ENCODE assay signal across 21 mouse cellular contexts in the genomic region with DNA sequence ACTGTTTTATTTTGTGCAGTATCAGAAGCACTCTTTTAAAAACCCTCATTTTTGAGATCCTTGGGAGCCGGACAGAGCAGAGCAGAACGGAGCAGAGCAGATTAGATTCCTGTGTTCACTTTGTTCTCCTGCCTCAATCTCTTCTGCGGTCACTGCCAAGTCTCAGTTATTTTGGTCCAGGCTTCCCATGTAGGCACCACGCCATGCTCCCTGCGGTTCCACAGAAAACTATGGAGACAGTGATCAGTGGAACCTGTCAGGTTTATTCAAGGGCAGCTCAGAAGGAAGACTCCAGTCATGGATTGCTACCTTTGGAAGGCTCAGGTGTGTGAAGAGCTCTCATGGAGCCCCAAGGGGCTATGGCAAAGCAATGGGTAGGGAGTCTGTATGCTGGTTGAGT.
DNase-seq lines count a peak whose midpoint lies in the region; ATAC-seq and TF ChIP-seq lines count a peak whose summit lies in the region.
"Had no signal": no experiment of that assay in that cellular context is flagged by ENCODE, and none has a peak within 500 bp of the region (broad histone marks: within the 10 kb centered on the region; RNA-seq: fewer than 3 reads in every experiment).

No protein-coding gene starts in this region.

- TF ChIP-seq CTCF in forebrain, postnatal 0 days (IDR thresholded peaks at IDR 0.05; ENCODE audit: low read depth): no peak

- H3K36me3 ChIP-seq in heart, embryonic 12.5 days: no peaks in the 10 kb centered on the region
- no peaks in the 10 kb centered on the region for H3K36me3 ChIP-seq in forebrain, postnatal 0 days (ENCODE audit: insufficient read depth)
- H3K36me3 ChIP-seq: embryonic facial prominence, embryonic 15.5 days; hindbrain, embryonic 12.5 days; lung, embryonic 15.5 days; neural tube, embryonic 12.5 days had no signal

- DNase-seq in heart, adult 11 months: peak; percentile 88
- DNase-seq in brain, adult 2 months (ENCODE audit: low read depth, low spot score): peak; percentile 31
- peak; percentile 28 for DNase-seq in cerebellum, adult 9-11 months
- peak; percentile 16 to 48 for DNase-seq in heart, postnatal 14 days
- DNase-seq in forebrain, postnatal 0 days: no peak
- DNase-seq: adrenal gland, postnatal 36 days; embryo, embryonic 11 days; gastrocnemius, postnatal 10 days; kidney, adult 9 months; kidney, postnatal 25 days; thymus, adult 18-20 months; thymus, postnatal 4 days had no signal

- no peak overlapping the region for H3K9ac ChIP-seq in heart, embryonic 12.5 days
- H3K9ac ChIP-seq in forebrain, postnatal 0 days: no peak overlapping the region
- H3K9ac ChIP-seq: embryonic facial prominence, embryonic 15.5 days; hindbrain, embryonic 12.5 days; liver, embryonic 14.5 days; lung, embryonic 15.5 days; neural tube, embryonic 12.5 days had no signal

- H3K4me1 ChIP-seq in heart, embryonic 12.5 days (replicated peaks): no peaks in the 10 kb centered on the region
- no peaks in the 10 kb centered on the region for H3K4me1 ChIP-seq in forebrain, postnatal 0 days (ENCODE audit: insufficient read depth)
- H3K4me1 ChIP-seq: embryonic facial prominence, embryonic 15.5 days; hindbrain, embryonic 12.5 days; lung, embryonic 15.5 days; neural tube, embryonic 12.5 days had no signal

- no peak overlapping the region for H3K27ac ChIP-seq in heart, embryonic 12.5 days (ENCODE audit: poor library complexity, severe bottlenecking)
- H3K27ac ChIP-seq in forebrain, postnatal 0 days (ENCODE audit: low read depth, low read length): no peak overlapping the region
- H3K27ac ChIP-seq: embryonic facial prominence, embryonic 15.5 days; hindbrain, embryonic 12.5 days; liver, embryonic 14.5 days; lung, embryonic 15.5 days; neural tube, embryonic 12.5 days had no signal

- no peak for ATAC-seq in heart, embryonic 12.5 days (ENCODE audit: insufficient number of reproducible peaks, low FRiP score)
- ATAC-seq in forebrain, postnatal 0 days: no peak
- no peak for ATAC-seq in erythroblast, adult 5-6 weeks (replicated peaks; ENCODE audit: low FRiP score, poor library complexity, severe bottlenecking)
- ATAC-seq: inflammation-experienced regulatory T-cells, adult 6 months had no signal

- no peaks in the 10 kb centered on the region for H3K9me3 ChIP-seq in heart, embryonic 12.5 days (replicated peaks)
- no peaks in the 10 kb centered on the region for H3K9me3 ChIP-seq in forebrain, postnatal 0 days (ENCODE audit: low read length)
- H3K9me3 ChIP-seq: embryonic facial prominence, embryonic 15.5 days; hindbrain, embryonic 12.5 days; lung, embryonic 15.5 days; neural tube, embryonic 12.5 days had no signal

- intact Hi-C loops in heart, postnatal 14 days (cut with DNase I): loop anchor here (5.0 kb wide), 1 partner anchor 343 kb away; no protein-coding TSS in a partner anchor

- H3K27me3 ChIP-seq in heart, embryonic 12.5 days (replicated peaks): no peaks in the 10 kb centered on the region
- H3K27me3 ChIP-seq in forebrain, postnatal 0 days (ENCODE audit: insufficient read depth, low read length): no peaks in the 10 kb centered on the region
- H3K27me3 ChIP-seq: embryonic facial prominence, embryonic 15.5 days; hindbrain, embryonic 12.5 days; lung, embryonic 15.5 days; neural tube, embryonic 12.5 days had no signal

- no peak overlapping the region for H3K4me3 ChIP-seq in heart, embryonic 12.5 days
- no peak overlapping the region for H3K4me3 ChIP-seq in forebrain, postnatal 0 days (ENCODE audit: low read depth, low read length)
- H3K4me3 ChIP-seq: embryonic facial prominence, embryonic 15.5 days; hindbrain, embryonic 12.5 days; lung, embryonic 15.5 days; neural tube, embryonic 12.5 days had no signal

- no peak overlapping the region for H3K4me2 ChIP-seq in heart, embryonic 12.5 days
- no peak overlapping the region for H3K4me2 ChIP-seq in forebrain, postnatal 0 days (ENCODE audit: low read depth)
- H3K4me2 ChIP-seq: embryonic facial prominence, embryonic 15.5 days; hindbrain, embryonic 12.5 days; lung, embryonic 15.5 days; midbrain, embryonic 11.5 days; neural tube, embryonic 12.5 days had no signal

- WGBS in heart, embryonic 12.5 days: 60% methylated on average over 5 of the region's 5 CpGs
- 80% methylated on average over 5 of the region's 5 CpGs for WGBS in forebrain, postnatal 0 days
